Mouse (Mus musculus): ENCODE measurements around the gene Plagl2.

Gene Plagl2

GRCm38 (mm10) chr2:153191242-153191641 is 50.0 kb downstream of the Plagl2 start:
- no peak for DNase-seq (ENCODE audit: low spot score)

DNA sequence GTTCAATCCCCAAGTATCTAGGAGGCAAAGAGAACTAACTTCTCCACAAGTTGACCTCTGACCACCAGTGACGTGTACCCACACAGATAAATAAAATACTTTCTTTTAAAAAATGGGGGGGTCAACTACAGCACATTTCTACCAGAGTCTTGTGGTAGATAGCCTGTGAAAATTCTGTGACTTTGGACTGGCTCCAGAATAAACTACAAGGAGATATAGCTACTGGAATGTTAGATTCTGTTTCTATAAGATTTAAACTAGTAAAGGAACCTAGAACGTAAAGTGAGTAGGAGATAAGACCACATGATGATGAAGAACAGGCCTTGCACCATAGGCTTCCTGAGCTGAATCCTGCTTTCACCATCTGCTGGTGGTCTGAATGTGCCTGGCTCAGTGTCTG is 53.4 kb downstream of the Plagl2 start:
- no peak for DNase-seq (ENCODE audit: low spot score)

GRCm38 (mm10) chr2:153186176-153186591 is 55.0 kb downstream of the Plagl2 start:
- DNase-seq (ENCODE audit: low spot score), result no peak

DNA sequence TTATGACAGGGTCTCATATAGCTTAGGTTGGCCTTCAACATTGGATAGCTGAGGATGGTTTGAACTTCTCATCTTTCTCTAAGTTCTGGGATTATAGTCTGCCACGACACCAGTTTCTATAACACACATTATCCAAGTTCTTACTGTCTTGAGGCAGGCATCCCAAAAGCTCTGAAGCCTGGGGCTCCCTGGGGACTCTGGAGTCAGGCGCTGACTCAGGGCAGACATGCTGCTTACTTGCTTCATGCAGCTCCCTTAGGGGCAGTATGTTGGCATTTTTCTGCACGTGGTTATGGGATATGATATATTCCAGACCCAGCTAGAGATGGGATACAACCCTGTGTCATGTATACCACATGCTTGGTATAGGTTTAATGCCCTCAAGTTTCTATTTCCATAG is 61.3 kb downstream of the Plagl2 start:
- no peak for DNase-seq (ENCODE audit: low spot score)

GRCm38 (mm10) chr2:153179126-153179860 is 61.9 kb downstream of the Plagl2 start:
- DNase-seq (ENCODE audit: low spot score), result no peak

All from embryo, embryonic 10 days (tissue).